Mouse (Mus musculus) adrenal gland (tissue): Measurements from ENCODE around the gene Gm17416.

ENCODE experiments used
- intact Hi-C: fragments of 180-260 bp; cut with DNase I; formaldehyde crosslinking; loops from one replicate; pipeline ENCODE4 v1.15.1; 2025
- long read RNA-seq, 2 experiments: library from polyadenylated mRNA; unstranded; transcript quantifications; one replicate each; pipeline ENCODE4 v2.0.0; 2020; ENCODE audit warnings: borderline replicate concordance in 1 of 2; ENCODE audit not compliant: insufficient replicate concordance in 1 of 2

The Gm17416 gene
- long read RNA-seq, experiment 1, result 0 reads
- long read RNA-seq, experiment 2, result 0 reads

GRCm38 (mm10) chr2:152569038-152569437 is at the start of gene Gm17416:
TSS of gene Gm17416 (plus strand) at chr2:152569338.
- intact Hi-C loops, result no loop called here

- intact Hi-C loops, result loop anchor here (5.0 to 10.0 kb wide), 3 partner anchors 68 to 145 kb away; partner anchors contain the start of gene Sox12
Measured at GRCm38 (mm10) chr2:152539944-152540710, 29.0 kb upstream of the Gm17416 start, which contains the start of gene Defb29. TSS of gene Defb29 (minus strand) at chr2:152540098.

- intact Hi-C loops, result loop anchor here (5.0 to 10.0 kb wide), 3 partner anchors 70 to 147 kb away; partner anchors contain the start of gene Sox12
Measured at GRCm38 (mm10) chr2:152541979-152542378, 27.2 kb upstream of the Gm17416 start.

- intact Hi-C loops, result loop anchor here (5.0 to 10.0 kb wide), 3 partner anchors 71 to 148 kb away; partner anchors contain the start of gene Sox12
Measured at GRCm38 (mm10) chr2:152542897-152543296, 26.2 kb upstream of the Gm17416 start.

GRCm38 (mm10) chr2:152543478-152543877 is 25.7 kb upstream of the Gm17416 start:
- intact Hi-C loops, result loop anchor here (5.0 to 10.0 kb wide), 3 partner anchors 71 to 149 kb away; partner anchors contain the start of gene Sox12

GRCm38 (mm10) chr2:152544691-152545090 is 24.4 kb upstream of the Gm17416 start:
- intact Hi-C loops, result loop anchor here (5.0 to 10.0 kb wide), 3 partner anchors 72 to 150 kb away; partner anchors contain the start of gene Sox12

- intact Hi-C loops, result loop anchor here (10.0 kb wide), 1 partner anchor 153 kb away; the partner anchor contains the start of gene Sox12
Measured at GRCm38 (mm10) chr2:152548124-152548523, 21.0 kb upstream of the Gm17416 start.

- intact Hi-C loops, result loop anchor here (5.0 to 10.0 kb wide), 2 partner anchors 33 to 111 kb away; partner anchors contain the start of gene H13
Measured at GRCm38 (mm10) chr2:152553774-152554423, 15.2 kb upstream of the Gm17416 start.

GRCm38 (mm10) chr2:152556655-152557054 is 12.5 kb upstream of the Gm17416 start:
- intact Hi-C loops, result loop anchor here (10.0 kb wide), 1 partner anchor 108 kb away; the partner anchor contains the start of gene H13

- intact Hi-C loops, result no loop called here
Measured at GRCm38 (mm10) chr2:152569881-152570280, 743 bp downstream of the Gm17416 start.

GRCm38 (mm10) chr2:152570313-152570712 is 1.2 kb downstream of the Gm17416 start:
- intact Hi-C loops, result no loop called here

GRCm38 (mm10) chr2:152572114-152572794 is 3.1 kb downstream of the Gm17416 start, which contains the start of gene Defb21:
TSS of gene Defb21 (plus strand) at chr2:152572744.
- intact Hi-C loops, result no loop called here

GRCm38 (mm10) chr2:152573484-152573883 is 4.3 kb downstream of the Gm17416 start:
- intact Hi-C loops, result no loop called here

- intact Hi-C loops, result no loop called here
Measured at GRCm38 (mm10) chr2:152580107-152580506, 11.0 kb downstream of the Gm17416 start, which contains the start of gene Defb19. TSS of gene Defb19 (minus strand) at chr2:152580312.

- intact Hi-C loops, result no loop called here
Measured at GRCm38 (mm10) chr2:152580612-152581011, 11.5 kb downstream of the Gm17416 start.

GRCm38 (mm10) chr2:152586926-152587560 is 17.9 kb downstream of the Gm17416 start:
- intact Hi-C loops, result loop anchor here (5.0 kb wide), 1 partner anchor 35 kb away; no protein-coding TSS in a partner anchor

- intact Hi-C loops, result loop anchor here (5.0 kb wide), 1 partner anchor 36 kb away; no protein-coding TSS in a partner anchor
Measured at GRCm38 (mm10) chr2:152588450-152588849, 19.3 kb downstream of the Gm17416 start.

- intact Hi-C loops, result loop anchor here (5.0 kb wide), 1 partner anchor 37 kb away; no protein-coding TSS in a partner anchor
Measured at GRCm38 (mm10) chr2:152589021-152589420, 19.9 kb downstream of the Gm17416 start.

- intact Hi-C loops, result no loop called here
Measured at GRCm38 (mm10) chr2:152599299-152599698, 30.2 kb downstream of the Gm17416 start, which contains the start of gene Defb45. TSS of gene Defb45 (minus strand) at chr2:152599399.

- intact Hi-C loops, result no loop called here
Measured at GRCm38 (mm10) chr2:152600076-152600475, 30.9 kb downstream of the Gm17416 start.
